Mouse (Mus musculus): ENCODE measurements around the gene Tmem106c.

Gene Tmem106c

DNA sequence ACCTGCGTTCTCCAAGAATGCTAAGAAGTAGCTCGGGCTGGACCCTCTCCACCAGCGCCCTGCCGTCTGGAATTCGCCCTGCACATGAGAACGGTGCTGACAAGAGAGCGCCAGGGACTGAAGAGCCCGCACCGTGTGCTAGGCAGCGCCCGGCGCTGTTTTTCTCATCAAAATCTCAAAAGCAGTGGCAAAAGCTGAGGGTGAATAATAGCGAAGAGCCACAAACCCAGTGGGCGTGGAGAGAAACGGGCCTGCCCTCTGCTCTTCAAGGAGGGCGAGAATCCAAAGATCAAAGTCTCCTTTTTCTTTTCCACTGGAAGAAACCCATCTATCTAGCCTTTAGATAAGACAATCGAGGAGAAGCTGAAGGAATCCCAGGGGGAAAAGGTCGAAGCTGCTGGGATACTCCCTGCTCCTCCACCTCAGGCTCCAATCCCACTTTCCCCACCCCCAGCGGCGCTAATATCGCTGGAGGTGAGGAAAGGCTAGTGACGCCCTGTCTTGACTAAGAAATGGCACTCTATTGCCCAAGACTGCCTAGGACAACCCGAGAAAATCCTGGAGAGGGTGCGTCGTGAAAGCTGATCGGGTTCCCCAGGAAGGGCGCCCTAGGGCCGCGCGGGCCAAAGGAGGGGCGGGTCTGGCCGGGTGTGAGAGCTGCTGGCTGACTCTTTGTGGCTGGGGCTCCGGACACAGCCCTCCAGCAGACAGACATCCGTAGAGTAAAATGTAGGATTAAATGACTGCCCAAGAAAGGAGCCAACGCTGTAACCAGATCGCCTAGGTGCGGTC, 37.5 kb downstream of the Tmem106c start:
- DNase-seq (ENCODE audit: low read depth): no peak

DNA sequence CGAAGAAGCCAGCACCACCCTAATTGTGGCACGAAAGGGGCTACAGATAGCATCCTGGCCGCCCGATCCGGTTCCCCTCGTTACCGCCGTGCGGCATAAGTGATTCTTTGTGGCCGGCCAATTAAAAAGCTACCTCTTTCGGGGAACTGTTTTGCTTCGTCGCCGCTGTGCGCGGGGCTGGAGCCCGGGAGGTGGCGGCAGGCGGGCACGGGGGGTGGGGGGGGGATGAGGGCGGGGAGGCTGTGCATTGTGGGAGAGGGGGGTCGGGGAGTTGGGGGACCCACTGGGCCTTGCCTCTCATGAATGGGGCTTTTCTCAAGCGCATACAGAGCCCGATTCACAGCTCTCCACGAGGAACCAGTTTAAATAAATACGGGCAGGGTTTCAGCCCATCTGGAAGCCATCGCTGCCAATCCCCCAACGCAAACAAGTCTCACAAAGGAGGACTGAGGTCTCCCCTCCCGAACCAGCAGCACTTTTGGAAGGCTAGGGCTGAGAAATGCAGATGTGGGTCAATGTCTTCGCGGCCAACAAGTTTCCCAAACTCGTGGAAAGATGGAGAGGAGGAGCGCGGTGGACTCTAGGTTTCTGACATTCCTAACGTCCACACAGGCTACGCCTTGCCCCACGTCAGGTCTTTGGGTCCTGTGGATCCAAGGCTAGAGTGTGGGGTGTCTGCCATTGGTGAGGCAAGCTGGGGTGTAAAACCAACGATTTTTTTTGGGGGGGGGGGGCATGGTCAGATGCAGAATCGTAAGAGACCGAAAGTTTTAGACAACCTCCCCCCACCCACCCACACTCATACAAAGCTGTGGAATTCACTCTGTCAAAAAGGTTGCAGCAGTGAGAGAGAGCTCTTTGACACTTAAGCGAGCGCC, 38.4 kb downstream of the Tmem106c start:
- no peak for DNase-seq (ENCODE audit: low read depth)

DNA sequence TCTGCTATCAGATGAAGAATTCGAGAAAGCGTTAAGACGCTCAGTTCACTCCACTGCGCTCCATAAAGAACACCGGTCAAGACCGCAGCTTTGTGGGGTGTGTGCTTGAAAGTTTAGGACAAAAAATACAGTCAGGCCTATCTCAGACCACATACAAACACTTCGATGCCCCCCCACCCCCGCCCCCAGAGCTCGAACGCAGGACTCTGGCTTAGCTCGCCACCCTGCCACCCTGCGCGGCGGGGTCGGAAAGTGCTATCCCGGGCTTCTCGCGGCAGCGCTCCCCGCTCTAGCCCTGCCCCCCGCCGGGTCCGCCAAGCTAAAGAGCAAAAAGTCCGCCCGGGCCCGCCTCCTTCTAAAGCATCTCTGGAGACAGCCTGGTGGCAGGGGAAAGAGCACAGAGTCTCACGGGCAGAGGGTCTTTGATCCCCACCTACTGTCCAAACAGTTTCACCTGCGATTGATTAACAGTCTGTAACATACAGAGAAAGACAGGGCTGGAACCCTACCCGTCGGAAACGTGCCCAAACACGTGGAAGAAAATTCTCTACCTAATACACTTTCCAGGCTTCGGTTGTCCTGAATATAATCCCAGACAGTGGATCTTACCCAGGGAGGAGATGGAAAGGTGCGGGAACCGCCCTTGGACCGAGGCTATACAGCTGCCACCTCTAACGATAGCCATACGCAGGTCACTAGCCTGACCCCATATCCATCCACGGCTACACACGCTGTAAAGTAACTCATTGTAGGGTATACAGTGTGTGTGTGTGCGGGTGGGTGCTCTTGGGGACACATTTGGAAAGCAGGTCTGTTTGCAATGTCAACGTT, 39.2 kb downstream of the Tmem106c start:
- DNase-seq (ENCODE audit: low read depth): no peak

DNA sequence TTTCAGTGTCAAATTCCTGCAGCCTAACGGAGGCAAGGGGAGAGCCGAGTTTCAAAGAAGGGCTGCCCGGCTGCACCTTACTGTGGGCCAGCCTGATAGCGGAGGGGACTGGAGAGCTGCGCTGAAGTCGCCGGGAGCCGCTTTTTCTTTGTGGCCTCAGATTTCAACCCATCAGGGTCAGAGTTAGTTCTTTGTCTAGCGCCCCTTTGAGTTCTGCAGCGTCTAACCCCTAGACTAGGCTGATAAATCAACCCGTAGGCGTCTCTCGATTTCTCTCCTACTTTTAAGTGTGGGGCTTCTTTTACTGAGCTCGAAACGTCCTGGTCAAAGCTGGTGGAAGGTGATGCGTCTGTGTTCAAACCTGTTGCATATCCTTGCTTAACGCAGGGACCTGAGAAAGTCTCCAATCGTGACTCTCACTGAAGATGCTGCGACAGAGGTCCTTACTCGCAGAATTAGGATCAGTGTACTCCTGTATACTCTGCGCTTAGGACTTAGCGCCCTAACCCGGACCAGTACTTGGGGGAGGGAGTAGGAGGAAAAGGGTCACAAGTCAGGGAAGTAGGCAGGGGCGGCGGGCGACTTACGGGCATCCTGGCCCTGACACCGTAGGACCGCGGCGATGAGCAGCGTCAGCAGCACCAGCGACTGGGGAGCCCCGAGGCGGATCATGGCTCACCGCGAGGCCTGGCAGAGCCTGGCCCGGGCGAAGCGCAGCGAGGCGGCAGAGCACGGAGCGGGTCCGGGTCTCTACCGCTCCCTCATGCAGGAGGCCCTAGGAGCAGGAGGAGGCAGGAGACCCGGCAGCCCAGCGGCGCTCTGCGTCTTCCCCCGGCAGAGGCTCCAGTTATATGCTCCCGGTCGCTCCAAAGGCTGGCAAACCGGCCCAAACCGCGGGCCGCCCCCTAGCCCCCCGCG, 40.1 kb downstream of the Tmem106c start, which contains the start of gene Col2a1:
Gene Col2a1, minus strand, starts transcription at position 874 of the 918 bp plus-strand sequence.
- no peak for DNase-seq (ENCODE audit: low read depth)

DNA sequence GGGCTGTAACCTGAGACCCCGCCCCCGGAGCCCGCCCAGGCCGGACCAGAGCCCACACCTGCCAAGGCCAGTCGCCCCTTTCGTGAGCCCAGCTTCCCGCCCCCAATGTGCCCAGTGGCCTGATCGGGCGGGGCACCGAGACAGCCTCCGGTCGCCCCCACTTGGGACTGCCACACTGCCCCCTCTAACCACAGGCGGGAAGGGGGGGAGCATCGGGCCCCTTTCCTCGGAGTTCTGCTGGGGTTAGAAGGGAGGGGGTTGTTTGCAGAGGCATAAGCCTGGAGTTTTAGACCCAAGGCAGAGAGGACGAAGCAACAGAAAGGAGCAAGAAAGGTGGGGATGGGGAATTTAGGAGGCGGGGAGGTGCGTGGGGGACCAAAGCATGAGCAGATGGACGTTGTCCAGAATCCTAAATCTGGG, 40.8 kb downstream of the Tmem106c start:
- no peak for DNase-seq (ENCODE audit: low read depth)

DNA sequence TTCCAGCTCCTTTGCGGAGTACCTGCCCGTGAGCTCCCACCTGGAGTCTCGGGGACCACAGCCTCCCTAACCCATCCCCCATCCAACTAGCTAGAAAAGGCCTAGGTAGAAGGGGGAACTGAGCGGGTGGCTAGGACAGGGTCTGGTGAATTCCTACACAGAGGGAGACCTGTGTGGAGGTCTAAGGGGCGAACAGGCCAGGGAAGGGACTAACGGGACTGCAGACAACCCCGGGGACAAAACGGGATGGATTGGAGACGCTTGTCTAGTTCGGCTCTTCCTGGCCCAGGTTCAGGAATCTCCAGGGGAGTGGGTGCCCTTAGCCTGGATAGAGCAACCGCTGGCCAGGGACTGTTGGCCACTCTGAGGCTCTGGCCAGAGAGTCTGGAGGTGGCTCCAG, 41.2 kb downstream of the Tmem106c start:
- DNase-seq (ENCODE audit: low read depth): no peak

DNA sequence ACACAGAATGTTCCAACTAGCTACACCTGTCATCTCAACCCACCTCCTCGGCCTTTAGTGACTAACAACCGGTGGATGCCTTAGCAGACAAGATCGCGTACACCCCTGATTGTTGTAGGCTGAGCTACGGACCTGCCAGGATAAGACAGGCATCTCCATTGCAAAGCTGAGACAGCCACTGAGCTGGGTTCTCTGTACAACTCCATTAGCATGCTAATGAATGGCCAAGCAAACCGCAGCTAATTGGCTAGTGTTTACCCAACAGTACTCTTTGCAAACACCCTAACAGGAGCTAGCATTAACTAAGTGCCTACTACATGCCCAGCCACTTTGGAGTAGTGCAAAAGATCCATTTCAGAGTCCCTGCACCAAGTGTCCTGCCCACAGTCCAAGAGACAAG, 48.8 kb downstream of the Tmem106c start:
- DNase-seq (ENCODE audit: low read depth): no peak

DNA sequence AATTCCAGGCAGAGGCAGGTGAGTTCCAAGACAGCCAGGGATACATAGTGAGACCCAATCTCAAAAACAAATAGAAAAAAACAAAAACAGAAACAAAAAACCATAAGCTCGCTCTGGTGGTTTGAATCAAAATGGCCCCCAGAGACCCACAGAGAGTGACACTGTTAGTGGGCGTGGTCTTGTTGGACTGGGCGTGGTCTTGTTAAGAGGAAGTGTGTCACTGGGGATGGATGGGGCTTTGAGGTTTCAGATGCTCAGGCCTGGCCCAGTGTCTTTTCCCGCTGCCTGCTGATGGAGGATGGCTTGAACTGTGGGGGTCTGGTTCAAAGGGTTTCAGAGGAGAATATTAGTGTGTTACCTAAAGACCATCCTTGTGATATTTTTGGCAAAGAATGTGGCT, 53.9 kb downstream of the Tmem106c start:
- peak; percentile 14 for DNase-seq (ENCODE audit: low read depth)

DNA sequence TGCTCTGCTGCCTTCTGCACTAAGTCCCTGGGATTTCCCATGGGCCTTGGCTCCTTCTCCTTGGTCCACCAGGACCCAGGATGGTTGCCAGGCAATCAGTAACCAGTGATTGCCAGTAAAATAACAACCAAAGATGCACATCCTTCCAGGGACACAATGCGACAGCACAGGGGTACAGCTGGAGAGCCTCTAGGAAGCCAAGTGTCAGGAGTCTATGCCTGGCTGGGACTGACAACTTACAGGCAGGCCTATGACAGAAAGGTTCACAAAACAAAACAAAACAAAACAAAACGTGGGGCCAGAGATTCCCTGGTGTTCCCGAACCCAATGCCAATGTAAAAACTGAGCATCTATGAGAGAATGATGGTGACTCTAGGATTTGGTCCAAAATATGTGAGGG, 55.0 kb downstream of the Tmem106c start:
- DNase-seq (ENCODE audit: low read depth): no peak
